Mouse (Mus musculus) lung, postnatal 25 days (tissue): ENCODE results near the gene Gm4787.
"Not testable (repeated sequence)": the region's sequence is repeated elsewhere in the genome, so short reads cannot be mapped to it uniquely, and the experiment has no call there.

Experiments used
- DNase-seq: peaks from one replicate; pipeline ENCODE4 v3.0.0; 2022; ENCODE audit warnings: low spot score

Gene Gm4787

DNA sequence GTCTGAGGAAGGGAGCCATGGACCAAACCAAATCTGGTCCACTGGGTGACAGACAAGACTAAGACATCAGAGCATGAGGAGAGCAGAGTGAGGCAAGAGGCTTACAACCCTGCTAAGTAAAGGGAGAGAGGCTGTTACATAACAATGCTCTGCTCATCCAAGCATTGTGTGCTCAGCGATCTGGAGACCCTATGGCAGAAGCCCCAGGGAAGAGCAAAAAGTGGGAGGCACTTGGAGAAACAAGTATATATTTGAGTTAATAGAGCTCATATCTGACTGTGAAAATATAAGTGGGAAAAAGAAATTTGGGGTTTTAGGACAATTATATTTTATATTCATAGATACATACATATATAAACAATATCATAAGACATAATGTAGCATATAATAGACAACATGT is at the start of gene Gm4787:
Gene Gm4787 (minus strand): TSS at position 101 of the 400 bp plus-strand sequence.
- DNase-seq: not testable (repeated sequence)

DNA sequence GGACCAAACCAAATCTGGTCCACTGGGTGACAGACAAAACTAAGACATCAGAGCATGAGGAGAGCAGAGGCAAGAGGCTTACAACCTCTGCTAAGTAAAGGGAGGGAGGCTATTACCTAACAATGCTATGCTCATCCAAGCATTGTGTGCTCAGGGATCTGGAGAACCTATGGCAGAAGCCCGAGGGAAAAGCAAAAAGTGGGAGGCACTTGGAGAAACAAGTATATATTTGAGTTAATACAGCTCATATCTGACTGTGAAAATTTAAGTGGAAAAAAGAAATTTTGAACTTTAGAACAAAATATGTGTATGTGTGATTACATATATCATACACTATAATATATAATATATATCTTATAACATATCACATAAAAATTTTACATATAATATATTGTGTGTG is 42.6 kb upstream of the Gm4787 start, which contains the start of gene Adam4:
Gene Adam4 (minus strand): TSS at position 101 of the 400 bp plus-strand sequence.
- DNase-seq: no peak

DNA sequence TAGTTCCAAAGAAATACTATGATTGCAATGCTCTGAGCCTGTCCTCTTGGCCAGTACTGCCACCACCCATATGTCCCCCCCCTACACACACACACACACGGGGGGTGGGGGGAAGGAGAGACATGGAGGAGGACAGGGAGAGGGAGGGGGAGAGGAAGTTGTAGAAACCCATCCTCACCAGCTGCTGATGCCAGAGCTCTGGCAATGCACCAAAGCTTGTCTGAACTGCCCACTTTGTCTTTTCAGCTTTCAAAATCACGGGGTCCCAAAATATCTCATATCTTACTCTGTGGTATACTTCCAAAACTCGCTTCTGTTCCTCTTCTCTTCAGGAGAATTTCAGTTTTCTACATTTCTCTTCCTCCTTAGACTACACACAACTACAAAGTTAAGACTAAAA is 33.9 kb upstream of the Gm4787 start:
- no peak for DNase-seq

DNA sequence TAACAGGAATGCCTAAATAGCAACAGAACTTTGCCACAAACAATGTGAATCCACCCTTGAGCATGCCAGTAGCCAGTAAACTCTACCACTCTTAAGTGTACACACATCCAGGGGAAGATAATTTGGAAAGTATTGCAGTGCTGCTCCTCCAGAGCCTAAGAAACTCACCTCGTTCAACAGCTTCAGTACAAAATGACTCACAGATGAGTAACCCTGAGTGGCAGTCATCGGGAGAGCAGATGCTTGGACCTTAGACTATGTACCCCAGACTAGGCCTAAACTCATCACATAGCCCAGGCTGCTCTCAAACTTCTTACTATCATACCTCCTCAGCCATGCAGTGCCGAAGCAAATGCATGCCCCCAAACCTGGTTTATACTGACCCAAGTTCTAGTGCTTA is 29.7 kb upstream of the Gm4787 start:
- no peak for DNase-seq

DNA sequence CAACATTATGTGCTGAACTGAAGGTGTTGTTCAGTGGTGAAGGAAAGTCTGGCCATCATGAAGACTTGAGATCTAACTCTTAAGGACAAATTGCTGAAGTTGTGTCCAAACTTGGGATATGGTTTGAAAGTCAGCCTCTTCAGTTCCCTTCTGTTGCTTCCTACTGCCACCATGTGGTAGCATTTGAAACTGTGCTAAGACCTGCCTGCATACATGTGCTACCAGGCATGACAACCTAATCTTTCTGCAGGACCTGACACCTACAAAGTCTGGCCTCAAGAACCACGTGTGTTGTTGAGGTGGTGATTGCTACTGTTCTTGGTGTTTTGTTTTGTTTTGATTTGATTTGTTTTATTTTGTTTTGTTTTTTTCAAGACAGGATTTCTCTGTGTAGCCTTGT is 22.9 kb upstream of the Gm4787 start:
- peak; percentile 38 for DNase-seq

DNA sequence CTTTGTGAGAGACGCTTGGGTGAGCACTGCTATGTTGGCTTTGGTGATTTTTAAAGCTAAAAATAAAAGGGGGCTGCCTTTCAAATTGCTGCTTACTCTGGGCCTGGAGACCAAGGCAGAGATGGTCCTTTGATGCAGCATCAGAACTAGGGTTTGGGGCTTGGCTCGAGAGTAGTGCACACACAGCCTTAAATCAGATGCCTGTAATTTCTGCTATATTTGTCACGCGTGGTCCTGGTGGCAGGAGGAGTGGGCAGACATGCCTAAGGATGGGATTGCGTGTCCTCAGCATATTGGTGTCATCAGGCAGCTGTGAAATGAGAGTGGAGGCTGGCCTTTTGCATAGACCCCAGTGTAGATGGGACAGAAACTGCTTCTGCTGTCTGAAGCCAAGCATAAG is 45.4 kb downstream of the Gm4787 start:
- no peak for DNase-seq

DNA sequence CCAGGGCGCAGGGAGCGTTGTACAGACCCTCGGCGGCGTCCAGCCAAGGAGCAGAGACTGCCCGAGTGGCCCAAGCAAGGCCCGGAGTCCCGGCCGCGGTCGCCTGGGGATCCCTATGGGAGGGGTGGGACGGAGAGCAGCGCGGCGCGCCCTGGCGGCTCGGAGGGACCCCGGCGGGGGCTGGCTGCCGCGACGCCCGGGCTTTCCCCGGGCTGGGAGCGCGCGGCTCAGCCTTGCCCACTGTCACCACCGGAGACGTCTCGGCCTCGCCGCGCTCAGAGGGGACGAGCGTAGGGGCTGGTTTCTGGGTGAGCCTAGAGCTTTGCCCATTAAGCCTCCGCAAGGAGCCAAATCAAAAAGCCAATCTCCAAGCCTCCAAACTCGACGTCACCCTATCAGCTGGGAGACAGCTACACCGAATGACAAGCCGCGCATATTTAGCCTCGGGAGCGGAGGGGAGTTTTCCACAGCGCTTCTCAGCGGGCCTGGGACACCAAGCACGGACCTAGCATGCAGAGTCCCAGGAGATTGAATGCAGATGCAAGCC is 46.3 kb downstream of the Gm4787 start, which contains the start of gene Slc8a3:
Gene Slc8a3 (minus strand): TSS at position 306 of the 547 bp plus-strand sequence.
- peak; percentile 14 for DNase-seq

DNA sequence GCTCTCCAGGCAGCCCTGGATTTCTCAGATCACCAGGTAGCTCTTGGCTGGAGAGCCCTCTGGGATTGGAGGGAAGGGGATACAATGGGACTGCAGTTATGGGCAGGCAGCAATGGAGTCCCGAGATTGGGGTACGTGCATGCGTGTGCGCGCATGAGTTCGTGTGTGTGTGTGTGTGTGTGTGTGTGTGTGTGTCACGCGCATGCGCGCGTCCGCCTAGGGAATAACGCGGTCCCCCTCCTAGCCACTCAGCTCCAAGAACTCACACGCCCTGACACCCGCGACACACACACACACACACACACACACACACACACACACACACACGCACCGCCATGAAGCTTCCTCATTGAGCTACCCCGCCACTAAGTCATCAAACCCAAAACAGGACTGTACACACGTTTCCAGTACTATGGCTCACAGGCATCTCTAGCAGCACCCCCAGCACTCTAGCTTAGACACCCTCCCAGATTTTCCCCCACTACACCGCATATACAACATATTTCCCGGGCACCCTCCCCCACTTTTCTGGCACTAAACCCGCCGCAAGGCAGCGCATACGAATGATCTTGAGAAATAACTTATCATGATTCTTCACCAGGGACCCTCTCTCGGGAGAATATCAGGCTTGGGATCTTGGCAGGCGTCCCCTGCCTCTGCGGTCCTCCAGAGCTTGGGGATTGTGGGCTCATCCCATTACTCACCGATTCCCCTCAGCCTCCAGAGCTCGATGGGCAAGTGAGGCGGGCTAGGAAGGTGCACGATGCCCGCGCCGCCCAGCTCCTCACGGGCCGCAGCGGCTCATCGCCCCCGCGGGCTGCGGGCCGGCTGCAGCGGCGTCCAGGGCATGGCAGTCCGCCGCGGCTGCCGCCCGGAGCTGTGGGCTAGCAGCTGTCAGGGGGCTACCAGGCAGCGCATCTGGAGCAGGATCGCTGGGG is 47.1 kb downstream of the Gm4787 start:
- no peak for DNase-seq

DNA sequence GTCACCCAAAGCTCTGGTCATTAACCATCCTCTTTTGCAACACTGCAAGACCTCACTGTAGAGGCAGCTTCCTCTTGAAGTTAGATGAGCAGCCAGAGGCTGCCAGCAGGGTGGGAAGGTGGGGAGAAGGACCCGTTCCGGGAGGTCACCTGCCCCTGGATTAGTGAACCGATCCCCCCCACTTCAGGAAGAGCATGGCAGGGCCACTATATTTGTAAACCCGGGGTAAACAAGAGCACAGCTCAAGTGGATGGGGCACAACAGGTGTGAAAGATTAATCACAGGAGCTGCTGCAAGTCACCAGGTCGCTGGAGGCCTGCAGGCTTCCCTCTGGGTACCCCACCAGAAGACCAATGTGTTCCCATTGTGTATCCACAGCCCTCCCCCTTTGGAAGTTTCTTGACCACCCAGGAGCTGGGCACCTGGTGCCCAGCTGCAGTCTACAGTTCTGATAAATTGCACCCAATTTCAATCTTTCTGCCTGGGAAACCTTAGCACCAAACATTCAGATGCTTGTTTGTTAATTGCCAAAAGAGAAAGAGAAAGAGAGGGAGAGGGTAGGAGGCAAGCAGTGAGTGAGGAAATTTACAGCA is 48.1 kb downstream of the Gm4787 start:
- DNase-seq: no peak
